Mouse (Mus musculus) E14TG2a.4 (cell line): ENCODE measurements at regions not wholly inside any gene's neighbourhood (a gene's known extent, or its start where the extent isn't known, plus 50 kb on each side); places are given as distances from the start of the nearest gene placed in this dataset.

Experiments
- CTCF ChIP-seq: conservative IDR thresholded peaks from 2 replicates; pipeline ENCODE4 v1.5.1; 2014; ENCODE audit warnings: low read length
- NANOG ChIP-seq: IDR thresholded peaks from 2 replicates; pipeline ENCODE4 v1.6.1; 2014; ENCODE audit warnings: borderline replicate concordance, low read length, mixed read lengths
- POU5F1 ChIP-seq: IDR thresholded peaks from 2 replicates; pipeline ENCODE4 v1.6.1; 2014; ENCODE audit warnings: low read length, borderline replicate concordance

DNA sequence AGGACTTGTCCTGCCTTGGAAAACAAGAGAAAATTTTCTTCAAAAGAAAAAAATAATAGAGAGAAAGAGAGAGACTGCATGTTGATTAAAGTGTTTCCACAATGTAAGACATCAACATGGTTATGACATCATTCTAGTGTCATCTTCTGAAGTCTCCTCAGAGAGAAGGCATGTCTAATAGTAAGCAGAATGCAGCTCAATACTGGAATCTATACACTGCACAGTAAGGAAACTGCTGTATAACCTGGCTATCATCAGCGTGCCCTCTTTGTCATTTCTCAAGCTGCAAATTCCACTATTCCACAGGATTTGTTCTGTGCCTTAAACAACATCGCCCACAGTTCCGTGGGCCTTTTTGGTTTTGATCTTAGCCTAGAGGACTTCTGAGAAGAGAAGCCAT, 82.8 kb upstream of the Mapk10 start:
- TF ChIP-seq CTCF (no peak), POU5F1 (no peak), NANOG (no peak)
